Mouse (Mus musculus): ENCODE data around the gene Fcmr.

DNA sequence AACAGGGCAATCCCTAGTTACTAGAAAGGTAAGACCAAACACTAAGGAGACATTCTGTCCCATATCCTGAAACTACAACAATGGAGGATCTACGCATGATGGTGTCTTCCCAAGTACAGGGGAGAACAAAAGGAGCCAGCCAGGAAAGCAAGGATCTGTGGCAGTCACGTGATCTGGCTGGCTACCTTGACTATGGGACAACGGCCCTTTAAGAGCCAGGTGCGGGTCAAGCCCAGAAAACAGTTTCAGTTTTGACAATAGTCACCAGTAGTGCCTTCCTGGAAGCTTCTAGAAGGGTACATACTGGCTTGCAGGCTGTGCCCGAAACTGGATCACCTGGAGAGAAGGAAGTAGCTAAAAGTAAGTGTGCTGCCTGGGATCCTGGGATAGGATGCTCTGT lies 39.0 kb upstream of the Fcmr start, which contains the start of gene Pigr:
- no peak for TF ChIP-seq CTCF (IDR thresholded peaks at IDR 0.05; ENCODE audit: low read depth)
- TF ChIP-seq EP300 (IDR thresholded peaks at IDR 0.05; ENCODE audit: low read depth): no peak
